Mouse (Mus musculus) embryonic fibroblast, embryonic 13.5 days (primary cell): ENCODE results near the gene Bcap29.

Source experiments
- CTCF ChIP-seq: IDR thresholded peaks from 2 replicates; pipeline ENCODE4 v1.5.1; 2011; ENCODE audit warnings: mild to moderate bottlenecking, control low read depth, low read length, moderate library complexity, borderline replicate concordance; ENCODE audit not compliant: insufficient read depth
- POLR2A ChIP-seq: IDR thresholded peaks from 2 replicates; pipeline ENCODE4 v1.6.1; 2011; ENCODE audit warnings: low read depth, mild to moderate bottlenecking, control low read depth, low read length, moderate library complexity

DNA sequence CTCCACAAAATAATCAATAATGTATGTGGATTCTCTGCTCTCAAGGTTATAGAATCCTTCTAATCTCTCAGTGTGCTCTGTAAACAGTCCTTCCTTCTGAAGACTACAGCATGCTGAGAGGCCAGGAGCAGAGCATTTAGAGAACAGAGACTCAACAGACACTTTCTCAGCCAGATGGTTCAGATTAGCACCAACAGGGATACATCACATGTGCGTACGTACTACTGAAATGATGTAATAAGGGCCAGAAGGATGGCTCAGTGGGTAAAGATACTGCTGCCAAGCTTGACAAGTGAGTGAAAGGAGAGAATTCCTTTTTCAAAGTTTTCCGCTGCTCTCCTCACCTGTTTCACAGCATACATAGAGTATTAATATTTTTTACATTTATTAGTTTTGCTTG is 29.6 kb downstream of the Bcap29 start:
- TF ChIP-seq POLR2A (no peak), CTCF (no peak)
